Mouse (Mus musculus): ENCODE measurements around the gene Vwce. TPM values are rescaled to one million over a fixed set of nuclear protein-coding genes. Genes with fewer than 3 reads are reported as not detected.

Vwce gene
- under 1 TPM; 0.64 to 0.96 (median 0.86) TPM for total RNA-seq (2022)

GRCm38 (mm10) chr19:10634106-10634871, at the start of gene Vwce:
TSS of gene Vwce (plus strand) at chr19:10634213.
- DNase-seq (ENCODE audit: low spot score in 2 of 2) = peak; percentile 23 to 25

- DNase-seq (ENCODE audit: low spot score in 2 of 2) = no peak
These were observed 48.9 kb upstream of the Vwce start for GRCm38 (mm10) chr19:10585112-10585511.

GRCm38 (mm10) chr19:10587231-10587630, 46.8 kb upstream of the Vwce start:
- DNase-seq (ENCODE audit: low spot score in 2 of 2) = no peak

- no peak for DNase-seq (ENCODE audit: low spot score in 2 of 2)
These were observed 44.7 kb upstream of the Vwce start for GRCm38 (mm10) chr19:10589127-10589857.

- DNase-seq (ENCODE audit: low spot score in 2 of 2) = no peak
These were observed 43.7 kb upstream of the Vwce start for GRCm38 (mm10) chr19:10590301-10590700.

- DNase-seq (ENCODE audit: low spot score in 2 of 2) = no peak
These were observed 42.2 kb upstream of the Vwce start for GRCm38 (mm10) chr19:10591659-10592377.

- DNase-seq (ENCODE audit: low spot score in 2 of 2) = no peak
These were observed 35.8 kb upstream of the Vwce start for GRCm38 (mm10) chr19:10598188-10598587.

GRCm38 (mm10) chr19:10599648-10600047, 34.4 kb upstream of the Vwce start:
- DNase-seq (ENCODE audit: low spot score in 2 of 2) = no peak

GRCm38 (mm10) chr19:10602247-10602769, 31.7 kb upstream of the Vwce start:
- DNase-seq (ENCODE audit: low spot score in 2 of 2) = no peak

GRCm38 (mm10) chr19:10602787-10603186, 31.2 kb upstream of the Vwce start:
- DNase-seq (ENCODE audit: low spot score in 2 of 2) = peak; percentile 76 to 90

- no peak for DNase-seq (ENCODE audit: low spot score in 2 of 2)
These were observed 30.1 kb upstream of the Vwce start for GRCm38 (mm10) chr19:10603660-10604523.

- DNase-seq (ENCODE audit: low spot score in 2 of 2) = no peak
These were observed 29.5 kb upstream of the Vwce start for GRCm38 (mm10) chr19:10604534-10604933.

GRCm38 (mm10) chr19:10605293-10605900, 28.6 kb upstream of the Vwce start, which contains the start of the genes Ddb1 and Tkfc:
TSS of gene Ddb1 (plus strand) at chr19:10605327.
TSS of gene Tkfc (minus strand) at chr19:10605654.
- peak; percentile 97 to 99 for DNase-seq (ENCODE audit: low spot score in 2 of 2)

GRCm38 (mm10) chr19:10605901-10606622, 28.0 kb upstream of the Vwce start:
- DNase-seq (ENCODE audit: low spot score in 2 of 2) = no peak

GRCm38 (mm10) chr19:10608573-10609240, 25.3 kb upstream of the Vwce start:
- DNase-seq (ENCODE audit: low spot score in 2 of 2) = no peak

GRCm38 (mm10) chr19:10634872-10635318, 882 bp downstream of the Vwce start:
- peak; percentile 61 to 63 for DNase-seq (ENCODE audit: low spot score in 2 of 2)

- DNase-seq (ENCODE audit: low spot score in 2 of 2) = no peak
These were observed 3.8 kb downstream of the Vwce start for GRCm38 (mm10) chr19:10637840-10638239.

GRCm38 (mm10) chr19:10640080-10640479, 6.1 kb downstream of the Vwce start:
- no peak for DNase-seq (ENCODE audit: low spot score in 2 of 2)
